Mouse (Mus musculus) gastrocnemius, adult 18-20 months (tissue): ENCODE data around the gene Mapk10. TPM values are rescaled to one million over a fixed set of nuclear protein-coding genes. Genes with fewer than 3 reads are reported as not detected.

ENCODE experiments used
- DNase-seq: peaks from one replicate; pipeline ENCODE4 v3.0.0; 2021; ENCODE audit warnings: low spot score
- total RNA-seq, 2 experiments: library from RNA; stranded (reverse); gene quantifications; 2 replicates each; pipeline ENCODE4 v1.2.3; 2021

Mapk10 gene
- total RNA-seq, 2 experiments from 2014 or later, result 0.39 to 1.6 TPM

DNA sequence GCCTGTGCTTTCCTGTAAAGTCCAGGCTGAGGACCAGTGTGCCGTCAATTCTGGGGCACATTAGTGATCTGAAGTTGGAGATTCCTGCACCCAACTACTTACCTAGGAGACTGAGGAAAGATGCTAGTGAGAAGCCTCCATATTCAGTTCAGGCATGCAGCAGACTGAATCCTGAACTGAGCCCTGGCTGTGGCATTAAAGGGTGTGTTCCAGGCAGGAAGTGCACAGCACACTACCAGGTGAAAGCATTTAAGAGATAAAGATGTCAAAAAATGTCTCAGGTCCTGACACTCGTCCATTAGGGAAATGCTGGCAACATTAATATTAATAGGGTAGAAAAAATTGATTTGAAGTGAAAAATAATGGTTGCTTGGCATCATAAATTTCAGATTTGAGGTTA is 44.4 kb downstream of the Mapk10 start:
- DNase-seq, result no peak

DNA sequence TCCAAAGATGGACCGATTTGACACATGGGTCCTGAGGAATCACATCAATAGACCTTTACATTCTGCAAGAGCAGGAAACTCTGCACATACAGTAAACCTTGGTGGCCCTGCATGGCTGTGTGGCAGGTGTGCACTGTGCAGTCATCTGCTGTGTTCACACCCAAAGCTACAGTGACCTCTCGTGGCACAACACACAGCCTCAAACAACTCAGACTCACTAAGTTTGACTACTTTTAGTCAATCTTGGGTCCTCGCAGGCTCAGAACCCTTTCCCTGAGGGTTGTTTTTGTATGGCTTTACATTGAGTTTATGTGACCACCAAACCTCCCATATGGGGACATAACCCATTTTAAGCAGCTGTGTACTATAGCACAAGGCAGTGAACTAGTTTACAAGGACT is 47.1 kb downstream of the Mapk10 start:
- no peak for DNase-seq

DNA sequence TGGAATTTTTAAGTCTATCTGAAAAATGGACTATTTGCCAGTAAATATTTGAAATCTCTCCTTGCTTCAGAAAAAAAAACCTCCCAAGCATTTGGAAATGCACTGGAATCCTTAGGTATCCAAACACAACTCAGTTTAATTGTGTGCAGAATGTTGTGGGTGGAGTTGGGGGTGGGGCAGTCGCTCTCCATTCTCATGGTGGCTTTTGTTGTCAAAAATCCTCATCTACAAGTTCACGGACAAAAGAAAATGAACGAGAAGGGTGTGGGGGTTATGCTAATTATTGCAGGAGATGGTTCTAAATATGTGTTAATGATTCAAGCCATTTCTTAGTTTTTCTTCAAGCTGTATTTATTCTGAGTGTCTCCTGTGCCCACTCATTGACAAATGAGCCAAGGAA is 49.6 kb downstream of the Mapk10 start:
- no peak for DNase-seq

DNA sequence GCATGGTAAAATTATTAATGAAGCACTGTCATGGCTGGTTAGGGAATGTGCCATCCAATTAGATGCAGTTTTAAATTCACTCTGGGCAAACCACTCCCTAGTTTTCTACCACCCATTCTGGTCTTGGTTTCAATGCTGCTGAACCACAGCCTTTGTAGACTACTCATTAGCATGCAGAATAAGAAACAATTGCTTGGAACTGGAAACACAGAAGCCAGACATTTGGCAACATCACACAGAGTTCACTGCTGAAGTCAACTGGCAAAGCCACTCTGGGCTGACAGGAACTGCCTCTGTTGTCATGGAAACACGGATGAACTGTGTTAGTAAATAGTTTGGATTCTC is 50.0 kb downstream of the Mapk10 start:
- no peak for DNase-seq

DNA sequence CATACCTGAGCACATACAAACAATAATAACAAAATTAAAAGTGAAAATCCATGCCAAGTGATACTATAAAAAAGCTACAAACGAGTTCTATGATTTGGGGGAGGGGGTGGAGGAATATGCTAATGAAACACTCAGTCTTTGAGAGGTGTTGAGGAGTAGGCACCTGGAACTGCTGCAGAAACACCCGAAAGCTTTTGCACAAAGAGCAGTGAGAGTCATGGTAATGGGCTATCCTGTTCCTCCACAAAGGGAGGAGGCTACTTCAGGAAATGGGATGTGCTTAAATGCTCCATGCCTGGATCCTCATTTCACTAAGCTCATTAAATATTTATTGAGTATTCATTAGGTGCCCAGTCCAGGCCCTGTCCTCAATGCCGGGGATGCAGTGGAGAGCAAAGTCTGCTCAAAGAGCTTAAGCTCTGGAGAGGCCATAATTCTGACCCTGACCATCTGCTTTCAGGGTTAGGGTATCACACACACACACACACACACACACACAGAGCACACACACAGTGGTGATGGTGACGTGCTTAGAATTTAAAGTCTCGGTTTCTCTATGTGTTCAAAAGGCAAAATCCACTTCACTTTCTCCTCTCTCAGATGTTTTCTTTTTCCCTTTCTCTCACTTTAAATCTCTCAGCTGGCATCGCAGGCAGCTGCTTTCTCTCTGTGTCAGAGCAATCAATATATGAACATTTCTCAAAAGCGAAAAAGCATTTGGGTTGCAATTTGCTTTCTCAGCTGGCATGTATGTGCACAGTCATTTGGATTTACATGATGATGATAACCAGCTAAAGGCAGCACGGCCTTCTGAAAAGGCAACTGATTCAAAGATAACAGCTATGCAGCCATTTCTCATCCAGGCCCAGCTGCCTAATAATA is 50.6 kb downstream of the Mapk10 start:
- no peak for DNase-seq

DNA sequence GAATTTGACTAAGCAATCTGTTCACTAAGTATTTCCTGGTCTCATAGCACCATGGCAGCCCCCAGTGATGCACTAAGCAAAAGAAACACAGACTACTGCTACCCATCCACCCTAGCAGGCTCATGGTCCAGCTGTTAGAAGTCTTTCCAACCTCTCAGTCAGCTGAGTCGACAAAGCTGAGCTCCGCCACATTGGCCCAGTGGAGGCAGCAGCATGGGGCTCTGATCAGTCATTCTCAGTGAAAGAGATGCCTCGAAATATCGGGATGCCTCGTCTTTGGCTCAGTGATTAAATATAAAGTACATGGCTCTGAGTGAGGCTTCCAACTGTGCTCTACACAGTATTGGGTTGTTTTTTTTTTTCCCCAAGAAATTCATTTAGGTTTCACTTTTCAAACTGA is 70.2 kb downstream of the Mapk10 start:
- no peak for DNase-seq

DNA sequence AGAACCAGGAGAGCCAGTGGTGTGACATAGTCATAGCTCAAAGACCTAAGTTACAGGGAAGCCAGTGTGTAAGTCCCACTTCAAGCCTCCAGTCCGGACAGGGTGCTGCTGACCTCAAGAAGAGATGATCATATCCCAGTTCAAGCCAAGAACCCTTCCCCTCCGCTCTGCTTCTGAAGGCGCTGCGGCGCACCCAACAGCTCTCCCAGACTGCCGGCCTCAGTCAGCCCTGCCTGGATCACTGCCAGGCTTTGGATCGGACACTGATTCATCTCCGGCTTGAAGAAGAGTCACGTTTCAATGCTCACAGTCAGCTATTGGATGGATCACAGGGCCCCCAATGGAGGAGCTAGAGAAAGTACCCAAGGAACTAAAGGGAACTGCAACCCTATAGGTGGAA is 76.3 kb downstream of the Mapk10 start:
- no peak for DNase-seq

DNA sequence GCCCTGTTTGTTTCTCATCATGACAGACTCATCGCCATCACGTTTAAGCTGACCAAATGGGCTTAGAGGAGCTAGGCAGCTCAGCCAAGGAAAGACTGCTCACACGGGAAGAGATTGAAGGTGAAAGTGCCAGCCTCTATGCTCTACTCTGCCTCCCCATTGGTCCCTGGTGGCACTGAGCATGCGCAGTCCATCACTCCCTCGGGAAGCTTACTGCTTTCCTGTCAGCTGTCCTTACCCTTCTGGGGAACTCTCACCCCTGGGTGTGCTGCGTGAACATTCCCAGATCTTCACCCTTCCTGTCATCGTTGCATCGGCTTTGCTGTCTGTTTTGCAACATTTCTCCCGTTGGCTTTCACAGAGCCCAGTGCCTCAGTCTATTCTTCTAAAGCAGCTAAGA is 77.5 kb downstream of the Mapk10 start:
- no peak for DNase-seq

DNA sequence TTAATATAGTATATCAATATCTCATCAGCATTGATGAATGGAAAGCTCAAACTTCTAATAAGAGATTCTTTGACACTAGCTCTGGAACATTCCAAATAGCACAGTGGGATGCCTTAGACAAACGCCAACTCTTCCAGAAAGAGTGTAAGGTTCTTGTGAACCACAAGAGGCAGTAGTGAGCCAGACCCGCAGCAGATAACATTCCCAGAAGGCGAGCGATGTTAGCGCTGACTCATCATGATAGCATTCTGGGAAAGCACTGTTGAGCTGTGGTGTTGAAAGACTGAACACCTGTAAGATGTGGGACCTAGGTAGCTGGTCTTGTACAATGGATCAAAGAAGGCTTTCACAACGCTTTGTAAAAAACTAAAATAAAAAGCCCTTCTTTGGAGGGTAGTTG is 78.3 kb downstream of the Mapk10 start:
- DNase-seq, result no peak

DNA sequence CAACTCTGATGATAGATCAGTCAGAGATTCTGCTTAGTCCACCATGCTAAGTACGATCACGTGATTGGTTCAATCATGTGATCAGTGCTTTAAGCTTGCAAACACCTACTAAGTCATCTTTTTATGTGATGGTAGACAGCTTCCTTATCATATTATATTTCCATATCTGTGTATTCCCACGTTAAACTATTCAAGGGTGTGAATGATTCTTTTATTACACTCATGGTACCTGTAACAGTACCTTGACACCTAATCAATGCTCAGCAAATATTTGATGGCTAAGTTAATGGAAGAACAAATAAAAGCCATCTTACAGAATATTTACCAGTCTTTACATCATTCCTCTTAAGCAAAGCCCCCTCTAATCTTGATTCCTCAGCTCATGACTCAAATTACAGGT is 91.5 kb downstream of the Mapk10 start:
- no peak for DNase-seq

DNA sequence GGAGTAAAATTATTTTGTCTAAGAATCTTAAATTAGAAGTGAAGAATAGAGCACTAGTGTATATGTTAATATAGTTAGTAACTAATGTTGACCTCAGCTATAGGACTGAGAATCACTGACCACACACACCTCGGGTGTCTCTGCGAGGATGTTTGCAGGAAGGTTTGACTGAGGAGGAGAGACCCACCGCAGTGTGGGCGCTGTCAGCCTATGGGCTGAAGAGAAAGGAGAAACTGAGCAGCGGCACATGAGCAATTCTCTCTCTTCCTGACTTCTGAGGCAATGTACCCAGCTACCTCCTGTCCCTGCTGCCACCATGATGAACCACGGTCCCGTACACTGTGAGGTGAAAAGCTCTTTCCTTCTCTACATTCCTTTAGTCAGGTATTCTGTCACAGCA is 95.6 kb downstream of the Mapk10 start:
- no peak for DNase-seq

DNA sequence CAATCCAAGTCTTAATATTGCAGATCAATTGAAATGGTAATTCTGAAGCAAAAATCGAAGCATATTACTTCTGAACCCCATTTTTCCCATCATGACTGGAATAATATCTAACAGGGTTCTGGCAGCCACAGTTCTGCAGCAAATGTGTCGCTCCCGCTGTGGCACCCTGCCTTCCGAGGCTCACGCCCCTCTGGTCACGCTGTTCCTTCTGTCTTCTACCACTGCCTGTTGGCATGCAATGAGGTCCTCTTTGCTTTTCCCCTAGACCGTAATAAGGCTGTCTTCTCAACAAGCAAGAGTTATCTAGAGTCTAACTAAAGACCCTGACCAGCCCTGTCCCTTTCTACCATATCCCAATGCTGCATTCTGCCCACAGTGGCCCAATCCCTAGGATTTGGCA is 98.7 kb downstream of the Mapk10 start:
- no peak for DNase-seq

DNA sequence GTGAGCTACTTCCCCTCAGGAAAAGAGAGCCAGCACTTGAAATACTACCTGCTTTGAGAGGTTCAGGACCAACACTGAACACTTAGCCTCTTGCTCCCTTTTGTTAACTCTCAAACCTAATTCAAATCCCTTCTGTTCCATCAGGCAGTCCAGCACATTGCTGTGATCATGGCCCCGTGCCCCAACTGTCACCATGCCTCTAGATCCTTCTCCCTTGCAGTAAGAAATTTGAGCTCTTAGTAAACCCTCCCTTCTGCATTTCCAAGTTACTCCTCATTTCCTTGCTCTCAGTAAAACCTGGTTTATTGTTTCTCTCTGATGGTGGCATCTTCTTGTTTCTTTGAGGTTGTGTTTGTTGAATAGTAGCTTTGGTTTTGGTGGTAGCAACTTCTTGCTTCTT is 101.7 kb downstream of the Mapk10 start:
- no peak for DNase-seq

DNA sequence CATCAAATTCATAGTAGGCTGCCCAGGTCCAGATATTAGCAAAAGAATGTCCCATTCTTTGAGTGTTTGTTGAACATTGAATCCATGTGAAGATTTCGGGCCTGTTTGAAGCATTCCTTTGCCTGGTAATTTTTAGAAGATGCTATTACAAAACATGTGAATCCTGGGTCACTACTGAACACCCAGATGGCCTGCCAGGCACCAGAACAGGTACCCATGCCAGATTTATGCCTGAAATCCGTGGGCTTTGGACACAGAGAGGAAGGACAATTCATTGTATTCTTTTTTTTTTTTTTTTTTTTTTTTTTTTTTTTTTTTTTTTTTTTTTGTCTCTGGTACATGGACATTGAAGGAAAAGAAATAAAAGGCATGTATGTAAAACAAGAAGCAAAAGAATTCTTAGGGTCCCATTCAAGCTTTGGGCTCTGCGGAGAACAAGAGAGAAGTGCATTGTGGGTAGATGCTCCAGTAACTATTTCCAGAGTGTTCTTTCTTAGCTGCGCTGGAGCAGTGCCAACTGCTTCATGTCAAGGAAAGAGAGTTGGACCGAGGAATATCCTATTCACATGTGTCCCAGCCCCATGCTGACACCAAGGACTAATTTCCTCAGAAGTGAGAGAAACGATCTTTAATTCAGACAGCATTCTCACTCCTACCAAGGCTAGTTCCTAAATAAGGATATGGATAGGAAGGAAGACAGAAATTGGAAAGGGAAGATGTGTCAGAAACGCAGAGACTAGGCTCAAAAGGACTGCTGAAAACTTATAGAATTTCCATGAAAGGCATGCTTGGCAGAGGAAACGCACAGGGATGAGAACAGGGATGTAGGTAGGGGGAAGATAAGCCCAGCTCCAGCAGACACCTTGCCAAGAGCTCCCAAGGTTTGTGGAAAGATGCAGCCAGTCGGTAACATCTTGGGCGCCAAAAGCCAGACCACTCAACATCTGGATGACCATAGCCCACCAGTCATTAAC is 105.4 kb downstream of the Mapk10 start:
- no peak for DNase-seq

DNA sequence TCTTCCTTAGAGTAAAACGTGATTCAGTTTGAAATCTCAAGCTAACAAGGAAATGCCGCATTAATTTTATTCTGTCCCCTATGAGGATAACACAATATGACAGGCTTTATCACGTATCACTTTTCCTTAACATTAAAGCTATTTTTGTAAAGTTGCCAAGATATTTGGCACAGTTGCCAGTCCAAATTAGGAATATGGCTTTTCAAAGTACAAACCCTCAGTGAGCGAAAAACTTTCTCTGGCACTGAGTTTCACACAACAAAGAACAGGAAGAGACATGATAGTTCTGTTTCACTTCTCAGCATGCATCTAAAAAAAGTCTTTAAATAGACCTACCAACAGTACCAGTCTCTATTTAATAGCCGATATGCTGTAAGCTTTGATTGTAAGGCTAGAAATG is 107.1 kb downstream of the Mapk10 start:
- DNase-seq, result no peak

DNA sequence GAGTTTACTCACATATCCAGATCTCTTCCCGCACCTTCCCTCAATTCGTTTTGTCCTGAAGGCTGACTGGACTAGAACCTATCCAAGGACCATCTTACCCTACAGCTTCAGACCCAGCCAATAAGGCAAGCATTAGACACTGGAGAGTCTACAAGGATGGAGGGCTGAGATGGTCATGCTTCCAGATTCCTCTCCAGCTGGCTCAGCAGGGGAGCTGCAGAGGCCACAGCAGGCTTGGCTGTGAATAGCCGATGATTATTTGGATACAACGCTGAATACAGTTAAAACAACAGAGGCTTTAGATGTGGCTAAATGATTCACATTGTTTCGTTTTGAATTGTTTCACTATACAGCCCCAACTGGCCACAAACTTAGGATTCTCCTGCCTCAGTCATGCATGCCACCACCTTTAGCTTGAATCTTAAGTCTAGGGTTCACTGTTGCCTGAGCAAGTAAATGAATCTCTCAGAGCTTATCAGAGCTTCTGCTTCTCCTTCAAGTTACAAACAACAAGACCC is 108.2 kb downstream of the Mapk10 start:
- DNase-seq, result no peak

DNA sequence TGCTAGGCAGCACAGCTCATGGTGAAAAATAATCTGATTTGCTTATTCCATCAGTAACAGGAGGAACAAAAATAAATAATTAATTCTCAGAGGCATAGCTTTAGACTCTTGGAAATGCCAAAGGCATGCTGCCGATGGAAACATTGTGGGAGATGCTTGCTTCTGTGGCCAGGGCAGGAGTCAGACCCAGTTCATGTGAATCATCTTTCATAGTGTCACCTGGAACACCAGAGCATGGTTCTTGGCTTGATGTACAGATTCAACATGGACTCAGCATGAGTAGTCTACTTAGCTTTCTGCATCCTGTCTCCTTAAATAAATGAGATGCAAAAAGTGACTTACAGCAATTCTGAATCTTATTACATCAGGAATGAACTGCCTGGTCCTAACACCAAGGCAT is 109.0 kb downstream of the Mapk10 start:
- no peak for DNase-seq

DNA sequence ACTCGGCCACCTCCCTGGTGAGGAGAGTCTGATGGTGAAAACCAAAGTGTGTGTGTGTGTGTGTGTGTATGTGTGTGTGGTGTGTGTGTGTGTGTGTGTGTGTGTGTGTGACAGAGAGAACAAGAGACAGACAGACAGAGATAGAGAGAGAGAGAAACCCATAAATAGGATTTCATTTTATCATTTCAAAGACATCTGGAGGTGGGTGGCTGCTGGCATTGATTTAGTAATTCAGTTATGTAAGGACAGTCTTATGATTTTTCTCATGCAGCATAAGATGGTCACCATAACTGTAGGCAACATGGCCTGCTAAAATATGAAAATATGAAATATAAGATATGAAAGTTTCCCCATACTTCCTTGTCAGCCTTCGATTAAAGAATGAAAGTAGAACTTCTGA is 117.0 kb downstream of the Mapk10 start:
- DNase-seq, result no peak

DNA sequence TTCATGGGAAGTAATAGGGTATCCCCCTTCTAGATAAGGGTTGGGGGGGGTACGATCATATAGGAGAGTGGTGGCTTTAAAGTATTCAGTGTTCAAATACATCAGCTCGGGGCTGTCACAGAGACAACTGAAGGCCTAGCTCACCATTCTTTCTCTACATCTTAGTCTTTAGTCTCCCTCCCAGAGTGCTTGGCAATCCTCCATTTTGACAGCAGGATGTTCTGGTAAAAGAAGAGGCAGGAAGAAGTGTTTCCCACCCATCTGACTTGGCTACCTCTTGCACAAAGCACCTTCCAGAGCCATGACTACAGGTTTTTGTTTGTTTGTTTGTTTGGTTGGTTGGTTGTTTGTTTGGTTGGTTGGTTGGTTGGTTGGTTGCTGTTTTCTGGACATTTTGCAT is 125.3 kb downstream of the Mapk10 start:
- DNase-seq, result no peak

DNA sequence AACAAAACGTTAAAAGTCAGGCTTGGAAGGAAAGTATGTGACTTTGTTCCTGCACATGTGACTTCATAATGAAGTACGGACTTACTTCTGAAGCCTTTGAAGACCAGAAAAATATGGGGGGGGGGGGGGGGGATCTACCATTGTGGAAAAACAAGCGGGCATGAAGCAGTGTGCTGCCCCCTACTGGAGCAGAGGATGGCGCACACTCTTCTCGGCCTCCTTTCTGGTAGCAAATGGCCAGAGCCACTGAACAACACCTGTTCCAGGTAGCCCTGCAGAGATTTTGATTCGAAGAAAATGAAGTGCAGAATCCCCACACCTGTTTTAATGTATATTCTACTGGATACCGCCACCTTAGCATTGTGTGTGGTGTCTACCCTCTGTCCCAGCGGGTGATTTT is 135.7 kb downstream of the Mapk10 start:
- DNase-seq, result no peak

DNA sequence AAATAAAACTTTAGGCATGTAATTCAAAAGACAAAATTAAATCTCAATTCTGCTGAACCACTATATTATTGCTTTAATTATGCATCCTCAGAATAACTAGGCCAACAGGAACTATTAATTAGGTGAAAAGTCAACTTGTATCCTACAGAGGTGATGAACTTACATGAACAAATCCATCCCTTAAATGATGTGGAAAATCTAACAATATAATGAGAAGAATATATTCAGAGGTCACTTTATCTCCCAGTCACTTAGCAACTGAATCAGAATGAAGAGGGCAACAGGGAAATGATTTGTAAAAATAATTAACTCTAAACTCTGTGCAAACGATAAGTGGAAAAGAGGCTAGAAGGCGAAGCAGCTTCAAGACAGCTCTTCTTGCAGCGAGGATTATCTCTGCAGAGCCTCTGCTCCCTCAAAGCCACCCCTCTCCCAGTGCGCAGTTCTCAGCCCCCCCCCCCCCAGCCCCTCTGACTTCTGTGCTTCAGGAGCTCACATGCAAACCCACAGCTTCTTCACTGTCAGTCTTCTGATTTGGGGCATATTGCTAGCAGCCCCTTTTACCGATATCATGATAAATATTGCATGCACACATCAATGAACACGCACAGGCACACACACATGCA is 138.8 kb downstream of the Mapk10 start:
- DNase-seq, result no peak

DNA sequence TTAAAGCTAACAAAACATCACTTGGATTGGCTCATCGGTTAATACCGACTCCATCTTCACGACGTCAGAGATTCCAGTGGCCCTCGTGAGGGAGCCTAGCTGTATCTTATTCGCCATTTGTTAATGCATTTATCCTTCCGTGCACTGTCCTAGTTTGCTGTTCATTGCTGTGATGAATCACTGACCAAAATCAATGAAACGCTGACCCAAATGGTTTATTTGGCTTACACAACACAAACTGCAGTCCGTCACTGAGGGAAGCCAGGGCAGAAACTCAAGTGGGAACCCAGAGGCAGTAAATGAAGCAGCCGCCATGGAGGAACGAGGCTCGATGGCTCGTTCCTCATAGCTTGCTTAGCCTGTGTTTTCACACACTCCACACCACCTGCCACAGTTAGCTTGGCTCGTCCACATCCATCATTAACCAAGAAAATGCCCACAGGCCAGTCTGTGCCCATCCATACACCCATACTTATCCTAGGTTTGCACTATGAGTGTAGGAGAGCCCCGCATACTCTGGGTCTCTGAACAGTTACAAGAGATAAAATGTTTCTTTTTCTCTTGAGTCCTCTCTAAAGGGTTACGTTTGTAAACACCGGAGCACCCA is 140.0 kb downstream of the Mapk10 start:
- no peak for DNase-seq
